Mouse (Mus musculus) cerebellum, adult 8-10 months (tissue): Measurements from ENCODE around the gene BC005624.
A peak's percentile ranks its signal among the peaks of the same experiment; 100 is the strongest.

Experiments used
- DNase-seq: peaks from one replicate; pipeline ENCODE4 v3.0.0; 2022

Gene BC005624

GRCm38 (mm10) chr2:30927844-30928628 lies 54.0 kb downstream of the BC005624 start:
- DNase-seq, result peak; percentile 76

GRCm38 (mm10) chr2:30927151-30927781 lies 54.7 kb downstream of the BC005624 start:
- DNase-seq, result no peak

GRCm38 (mm10) chr2:30926381-30926780 lies 55.6 kb downstream of the BC005624 start:
- no peak for DNase-seq

- no peak for DNase-seq
Observed at GRCm38 (mm10) chr2:30925181-30925580, 56.8 kb downstream of the BC005624 start.

GRCm38 (mm10) chr2:30923099-30923498 lies 58.9 kb downstream of the BC005624 start:
- DNase-seq, result no peak
